Mouse (Mus musculus) myocyte (in vitro differentiated cells): ENCODE data around the gene Cttnbp2nl.

ENCODE experiments used
- CEBPB ChIP-seq: IDR thresholded peaks from 2 replicates; pipeline ENCODE4 v1.6.1; 2011; ENCODE audit warnings: mild to moderate bottlenecking, moderate library complexity; ENCODE audit not compliant: poor library complexity, insufficient read depth, severe bottlenecking
- MYOG ChIP-seq, 3 experiments: IDR thresholded peaks; one replicate each; pipeline ENCODE4 v1.6.1; 2011; ENCODE audit warnings: control low read depth in 2 of 3, low read depth in 2 of 3, mild to moderate bottlenecking in 2 of 3; ENCODE audit not compliant: insufficient read length in 2 of 3, control insufficient read depth in 1 of 3, insufficient read depth in 1 of 3
- POLR2A ChIP-seq: IDR thresholded peaks from one replicate; pipeline ENCODE4 v1.6.1; 2011; ENCODE audit warnings: low read depth, mild to moderate bottlenecking, control low read depth, moderate library complexity; ENCODE audit not compliant: insufficient read length
- POLR2AphosphoS2 ChIP-seq: IDR thresholded peaks from one replicate; pipeline ENCODE4 v1.6.1; 2011; ENCODE audit warnings: low read depth, control low read depth; ENCODE audit not compliant: insufficient read length
- USF1 ChIP-seq: IDR thresholded peaks from one replicate; pipeline ENCODE4 v1.6.1; 2011; ENCODE audit warnings: low read depth, mild to moderate bottlenecking, control low read depth, moderate library complexity

DNA sequence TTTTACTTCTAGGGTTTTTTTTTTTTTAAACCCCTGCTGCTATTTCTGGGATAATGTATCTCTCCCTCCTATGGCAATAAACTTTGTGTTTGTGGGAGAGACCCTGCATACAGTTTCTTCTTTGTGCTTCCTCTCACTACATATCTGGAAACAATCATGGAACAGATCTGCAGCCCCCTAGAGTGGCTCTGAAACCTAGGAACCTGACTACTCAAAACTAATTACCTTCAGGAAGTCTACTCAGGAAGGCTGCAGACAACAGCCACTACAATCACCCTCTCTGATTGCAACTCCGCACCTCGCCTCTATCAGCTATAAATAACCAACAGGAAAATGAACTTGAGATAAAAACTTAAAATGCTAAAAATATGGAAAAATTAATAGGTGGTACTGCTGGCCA is 1.8 kb downstream of the Cttnbp2nl start:
- no peak for TF ChIP-seq POLR2A
- TF ChIP-seq POLR2AphosphoS2, result no peak
- no peak for TF ChIP-seq USF1
- no peak for TF ChIP-seq MYOG (IDR thresholded peaks at IDR 0.05; ENCODE audit: control insufficient read depth in 1 of 3, insufficient read depth in 1 of 3, insufficient read length in 2 of 3, low read depth in 2 of 3)
- no peak for TF ChIP-seq CEBPB
